Mouse (Mus musculus) embryo, embryonic 10 days (tissue): Measurements from ENCODE around the gene Slit3.

Experiments
- DNase-seq: peaks from one replicate; pipeline ENCODE4 v3.0.0-alpha.2; 2015; ENCODE audit warnings: low spot score

Gene Slit3

GRCm38 (mm10) chr11:35275300-35275699 is 154.3 kb downstream of the Slit3 start:
- no peak for DNase-seq

- DNase-seq = no peak
Measured at GRCm38 (mm10) chr11:35276001-35276400, 155.0 kb downstream of the Slit3 start.

- DNase-seq = peak; percentile 42
Measured at GRCm38 (mm10) chr11:35278128-35278769, 157.2 kb downstream of the Slit3 start.

GRCm38 (mm10) chr11:35280826-35281225 is 159.8 kb downstream of the Slit3 start:
- no peak for DNase-seq

- DNase-seq = no peak
Measured at GRCm38 (mm10) chr11:35282001-35282632, 161.1 kb downstream of the Slit3 start.

GRCm38 (mm10) chr11:35282825-35283571 is 162.0 kb downstream of the Slit3 start:
- DNase-seq = peak; percentile 42

GRCm38 (mm10) chr11:35283767-35284166 is 162.7 kb downstream of the Slit3 start:
- DNase-seq = peak; percentile 53

- DNase-seq = no peak
Measured at GRCm38 (mm10) chr11:35286578-35287390, 165.8 kb downstream of the Slit3 start.

GRCm38 (mm10) chr11:35288056-35288455 is 167.0 kb downstream of the Slit3 start:
- DNase-seq = no peak

GRCm38 (mm10) chr11:35288761-35289278 is 167.8 kb downstream of the Slit3 start:
- DNase-seq = no peak

- no peak for DNase-seq
Measured at GRCm38 (mm10) chr11:35292228-35292747, 171.3 kb downstream of the Slit3 start.

- DNase-seq = no peak
Measured at GRCm38 (mm10) chr11:35293197-35293596, 172.2 kb downstream of the Slit3 start.

- no peak for DNase-seq
Measured at GRCm38 (mm10) chr11:35294670-35295069, 173.6 kb downstream of the Slit3 start.

GRCm38 (mm10) chr11:35295162-35295799 is 174.3 kb downstream of the Slit3 start:
- DNase-seq = no peak

GRCm38 (mm10) chr11:35296803-35297202 is 175.8 kb downstream of the Slit3 start:
- no peak for DNase-seq

GRCm38 (mm10) chr11:35297319-35297718 is 176.3 kb downstream of the Slit3 start:
- no peak for DNase-seq

- no peak for DNase-seq
Measured at GRCm38 (mm10) chr11:35298526-35298925, 177.5 kb downstream of the Slit3 start.

GRCm38 (mm10) chr11:35299857-35300375 is 178.9 kb downstream of the Slit3 start:
- DNase-seq = no peak

GRCm38 (mm10) chr11:35302272-35302671 is 181.2 kb downstream of the Slit3 start:
- DNase-seq = no peak

GRCm38 (mm10) chr11:35304216-35304975 is 183.4 kb downstream of the Slit3 start:
- DNase-seq = no peak
